Mouse (Mus musculus) spleen, adult 2 months (tissue): ENCODE results near the gene Preb.

Source experiments
- CTCF ChIP-seq: fragments of 200-500 bp; IDR thresholded peaks from 2 replicates; pipeline ENCODE4 v1.5.1; 2011; ENCODE audit warnings: mild to moderate bottlenecking, inconsistent platforms; ENCODE audit not compliant: insufficient read depth, insufficient read length, insufficient replicate concordance; ENCODE audit errors: extremely low read depth
- POLR2A ChIP-seq: fragments of 200-500 bp; IDR thresholded peaks from 2 replicates; pipeline ENCODE4 v1.6.1; 2011; ENCODE audit warnings: low read depth, low read length, inconsistent platforms

- peak; percentile 54; the same call in 1 of the 2 replicates for TF ChIP-seq CTCF
- no peak for TF ChIP-seq POLR2A
Observed at GRCm38 (mm10) chr5:30998306-30998705, 38.1 kb upstream of the Preb start.
